Mouse (Mus musculus): Measurements from ENCODE around the gene Ptprq.

GRCm38 (mm10) chr10:107668374-107669094 lies 51.3 kb downstream of the Ptprq start:
- TF ChIP-seq HCFC1 (IDR thresholded peaks at IDR 0.05; ENCODE audit: borderline replicate concordance, insufficient read depth, low read length) (no peak), ZNF384 (IDR thresholded peaks at IDR 0.05; ENCODE audit: low read depth, low read length) (no peak)
